In the genomic region with DNA sequence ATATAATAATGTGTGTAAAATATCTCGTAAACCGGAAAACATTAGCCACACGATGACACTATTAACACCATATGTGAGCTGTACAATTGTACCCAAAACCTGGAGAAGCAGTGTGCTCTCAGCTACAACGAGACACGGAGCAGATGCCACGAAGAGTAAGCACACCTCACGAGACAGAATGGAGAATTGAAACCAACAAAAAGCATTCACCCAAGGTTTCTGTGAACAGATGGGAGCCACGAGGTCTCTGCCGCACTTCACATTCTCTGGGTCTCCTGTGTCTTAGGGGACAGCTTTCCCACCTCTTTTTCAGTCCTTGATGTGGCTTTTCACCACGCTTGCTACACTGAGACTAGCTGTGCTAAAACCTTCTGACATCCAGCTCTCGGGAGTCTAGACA, we compare ENCODE assay signal across 1 mouse cellular context.
TF ChIP-seq lines count a peak whose summit lies in the region.

No protein-coding gene starts in this region.

TF ChIP-seq in CH12.LX, 34 proteins besides CTCF, POLR2A, EP300 and RAD21 (continued from another document):
- TF ChIP-seq GABPA (IDR thresholded peaks at IDR 0.05; ENCODE audit: insufficient replicate concordance, low read depth, low read length) (no peak), POLR2AphosphoS2 (IDR thresholded peaks at IDR 0.05; ENCODE audit: low read depth, low read length) (no peak), ZC3H11A (IDR thresholded peaks at IDR 0.05; ENCODE audit: low read depth, low read length) (no peak), NELFE (IDR thresholded peaks at IDR 0.05; ENCODE audit: low read depth, low read length) (no peak), NRF1 (IDR thresholded peaks at IDR 0.05; ENCODE audit: low read depth, low read length) (no peak), CHD2 (IDR thresholded peaks at IDR 0.05; ENCODE audit: low read length) (no peak), SIN3A (IDR thresholded peaks at IDR 0.05; ENCODE audit: low read length) (no peak), IRF4 (IDR thresholded peaks at IDR 0.05; ENCODE audit: low read depth, low read length) (peak; percentile 65), ZMIZ1 (IDR thresholded peaks at IDR 0.05; ENCODE audit: low read depth, low read length) (no peak), CHD1 (IDR thresholded peaks at IDR 0.05; ENCODE audit: low read depth, low read length) (no peak), MAZ (IDR thresholded peaks at IDR 0.05; ENCODE audit: low read depth, low read length) (no peak), E2F4 (IDR thresholded peaks at IDR 0.05; ENCODE audit: insufficient replicate concordance, low read depth, low read length) (no peak), UBTF (IDR thresholded peaks at IDR 0.05; ENCODE audit: low read depth, low read length) (no peak), ETS1 (conservative IDR thresholded peaks at IDR 0.05; ENCODE audit: low read depth, low read length) (peak; percentile 27; the same call in 1 of the 2 replicates), MAFK (IDR thresholded peaks at IDR 0.05; ENCODE audit: insufficient replicate concordance, low read length) (no peak), JUND (conservative IDR thresholded peaks at IDR 0.05; ENCODE audit: low read depth, low read length) (no peak), ZKSCAN1 (IDR thresholded peaks at IDR 0.05; ENCODE audit: borderline replicate concordance, low read depth, low read length) (no peak), MAX (IDR thresholded peaks at IDR 0.05; ENCODE audit: low read length) (peak; percentile 80), MYC (IDR thresholded peaks at IDR 0.05; ENCODE audit: low read depth, low read length) (peak; percentile 89), USF2 (conservative IDR thresholded peaks at IDR 0.05; ENCODE audit: low read depth, low read length) (no peak), USF1 (IDR thresholded peaks at IDR 0.05; ENCODE audit: low read depth, low read length) (no peak), ZNF384 (IDR thresholded peaks at IDR 0.05; ENCODE audit: low read depth, low read length) (no peak), TCF12 (IDR thresholded peaks at IDR 0.05; ENCODE audit: low read depth, low read length) (peak; percentile 32; the same call in 1 of the 2 replicates), KAT2A (IDR thresholded peaks at IDR 0.05; ENCODE audit: insufficient replicate concordance, low read length) (no peak), MEF2A (IDR thresholded peaks at IDR 0.05; ENCODE audit: borderline replicate concordance, low read depth, low read length) (no peak), JUN (IDR thresholded peaks at IDR 0.05; ENCODE audit: insufficient read depth, low read depth, low read length) (no peak), MXI1 (IDR thresholded peaks at IDR 0.05; ENCODE audit: low read depth, low read length) (no peak), RCOR1 (conservative IDR thresholded peaks at IDR 0.05; ENCODE audit: low read depth, low read length) (no peak), HCFC1 (IDR thresholded peaks at IDR 0.05; ENCODE audit: low read depth, low read length) (no peak)
